Mouse (Mus musculus): ENCODE measurements around the gene Prr9.
A peak's percentile ranks its signal among the peaks of the same experiment; 100 is the strongest.

The Prr9 gene

GRCm38 (mm10) chr3:92123847-92124246 lies at the start of gene Prr9:
Prr9 (minus strand) TSS chr3:92123947.
- no peak for DNase-seq (ENCODE audit: low spot score in 2 of 2)

DNA sequence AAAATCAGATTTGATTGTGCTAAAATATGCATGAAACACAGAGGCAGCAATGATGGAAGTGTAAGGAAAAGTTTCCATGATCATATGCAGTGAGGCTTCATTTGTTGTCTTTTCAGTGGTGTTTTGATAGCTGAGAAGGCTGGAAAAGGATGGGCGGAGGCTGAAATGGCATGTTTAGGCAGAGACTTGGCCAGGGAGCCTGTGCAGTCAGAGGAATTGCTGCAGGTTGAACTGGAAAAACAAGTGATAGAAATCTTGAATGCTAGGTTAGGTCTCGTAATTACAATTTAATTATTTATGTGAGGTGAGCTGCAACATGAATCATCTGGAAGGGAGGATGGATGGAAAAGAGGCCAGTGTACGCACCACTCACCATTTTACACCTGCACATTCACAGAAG lies 46.1 kb upstream of the Prr9 start:
- DNase-seq (ENCODE audit: low spot score in 2 of 2) = no peak

DNA sequence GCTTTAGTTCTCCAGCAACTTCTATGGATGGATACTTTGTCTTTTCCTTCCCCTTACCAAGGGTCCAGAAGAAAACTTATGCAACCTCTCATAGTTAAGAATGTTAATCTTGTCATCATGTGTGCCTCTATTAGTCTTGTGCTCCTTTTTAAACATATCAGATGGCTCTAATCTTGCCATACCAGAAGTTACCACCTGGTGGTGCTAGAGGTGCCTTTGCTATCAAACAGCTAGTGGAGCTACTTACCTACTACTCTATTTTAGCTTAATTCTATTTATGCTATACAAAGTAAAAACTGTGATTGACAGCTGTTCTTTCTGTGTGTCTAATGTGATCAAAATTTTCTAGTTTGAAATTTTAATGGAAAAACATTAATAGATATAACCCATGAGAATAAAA lies 29.6 kb upstream of the Prr9 start:
- peak; percentile 43 to 63 for DNase-seq (ENCODE audit: low spot score in 2 of 2)

DNA sequence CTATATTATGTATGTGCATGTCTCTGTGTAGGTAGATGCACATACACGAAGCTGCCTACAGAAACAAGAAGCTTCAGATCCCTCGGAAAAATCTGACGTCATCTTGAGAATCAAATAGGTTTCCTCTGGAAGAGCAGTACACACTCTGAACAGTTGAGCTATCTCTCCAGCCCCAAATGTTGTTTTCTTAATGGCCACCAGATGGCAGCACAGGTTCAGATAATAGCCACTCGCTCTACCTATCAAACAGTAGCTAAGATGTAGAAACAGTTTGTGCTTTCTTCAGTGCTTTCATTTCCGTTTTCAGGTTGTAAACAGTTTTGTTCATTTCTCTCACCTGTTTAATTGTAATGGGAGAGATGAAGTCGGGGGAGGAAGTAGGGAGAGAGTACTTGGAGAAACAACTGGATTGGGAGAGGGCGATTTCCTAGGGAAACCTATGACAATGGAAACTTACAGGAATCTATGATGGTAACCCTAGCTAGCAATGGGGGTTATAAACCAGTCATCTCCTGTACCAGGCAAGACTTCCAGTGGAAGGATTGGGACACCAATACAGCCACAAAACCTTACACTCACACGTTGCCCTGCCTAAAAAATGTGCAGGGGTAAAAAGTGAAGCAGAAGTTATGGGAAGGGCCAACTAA lies 27.0 kb upstream of the Prr9 start:
- DNase-seq (ENCODE audit: low spot score in 2 of 2) = peak; percentile 79 to 83

DNA sequence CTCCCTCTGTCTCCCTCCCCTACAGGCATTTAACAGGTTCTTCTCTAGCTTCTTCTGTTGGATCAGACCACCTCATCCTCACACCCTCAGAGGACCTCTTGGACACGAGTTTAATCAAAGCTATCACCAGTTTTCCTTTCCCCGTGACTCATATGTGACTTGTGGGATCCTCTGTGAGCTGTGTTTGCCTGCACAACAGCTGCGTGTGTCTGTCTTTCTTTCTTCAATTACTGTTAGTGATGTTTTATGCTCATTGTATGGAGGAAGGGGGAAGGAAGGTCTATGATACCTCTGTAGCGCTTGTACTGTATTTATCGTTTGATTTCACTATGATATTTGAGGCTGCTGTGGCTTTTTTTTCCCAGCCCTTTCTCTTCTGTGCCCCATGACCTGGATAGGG lies 24.2 kb upstream of the Prr9 start:
- DNase-seq (ENCODE audit: low spot score in 2 of 2) = no peak

- no peak for DNase-seq (ENCODE audit: low spot score in 2 of 2)
Measured at GRCm38 (mm10) chr3:92147420-92147819, 23.7 kb upstream of the Prr9 start.

DNA sequence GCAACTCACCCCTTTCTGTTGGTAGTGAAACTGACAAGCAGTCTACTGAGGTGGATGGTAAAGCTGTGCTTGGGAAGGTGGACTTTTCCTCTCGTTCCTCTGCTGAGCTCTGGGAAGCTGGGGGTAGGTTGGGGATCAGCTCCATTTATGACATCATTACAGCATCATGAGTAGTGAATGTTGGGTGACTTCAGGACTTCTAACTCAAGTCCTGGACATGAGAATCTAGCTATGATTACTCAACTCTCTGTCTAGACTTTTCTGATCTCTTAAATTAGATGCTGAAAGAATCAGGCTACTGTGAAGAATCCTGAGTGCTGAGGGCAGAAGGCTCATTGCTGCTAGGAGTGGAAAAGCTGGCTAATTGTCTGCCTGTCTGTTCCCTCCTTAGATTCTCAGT lies 18.9 kb upstream of the Prr9 start, which contains the start of gene Lelp1:
Gene Lelp1 (minus strand): TSS at position 101 of the 400 bp plus-strand sequence.
- no peak for DNase-seq (ENCODE audit: low spot score in 2 of 2)

DNA sequence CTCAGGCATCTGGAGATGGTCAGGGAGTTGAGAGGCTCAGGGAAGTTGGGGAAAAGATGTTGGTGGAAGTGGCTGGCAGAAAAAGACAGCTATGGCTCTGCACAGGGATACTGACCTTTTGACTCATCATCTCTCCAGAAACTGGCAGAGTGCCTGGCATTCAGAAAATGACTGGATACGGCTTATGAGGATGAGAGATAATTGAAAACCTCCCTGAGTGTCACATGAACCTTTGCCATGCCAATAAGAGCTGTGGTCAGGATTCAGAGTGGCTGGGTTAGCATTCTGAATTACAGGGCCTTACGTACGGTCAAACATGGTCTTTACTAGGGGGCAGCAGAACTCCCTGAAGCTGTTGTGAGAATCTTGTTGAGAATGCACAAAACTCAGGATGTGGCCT lies 2.8 kb downstream of the Prr9 start:
- DNase-seq (ENCODE audit: low spot score in 2 of 2) = no peak

DNA sequence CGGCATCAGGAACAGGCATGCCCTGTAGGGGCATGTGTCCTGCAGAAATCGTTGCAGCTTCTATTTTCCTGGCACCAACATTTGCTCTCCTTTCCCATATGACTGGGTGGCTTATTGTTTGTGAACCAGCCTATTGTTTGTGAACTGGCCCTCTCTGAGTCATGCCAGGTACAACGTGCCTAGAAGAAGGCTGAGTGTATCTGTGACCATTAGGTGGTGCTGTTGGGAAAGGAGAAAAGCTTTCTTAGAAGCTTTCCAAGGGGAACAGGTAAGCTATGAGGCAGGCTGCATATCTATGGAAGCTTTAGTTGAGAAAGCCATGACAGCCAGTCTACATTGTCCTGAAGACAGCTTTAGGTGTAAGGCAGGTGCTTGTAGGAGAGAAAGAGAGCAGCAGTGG lies 5.8 kb downstream of the Prr9 start:
- peak in 1 of 2 experiments; percentile 20 for DNase-seq (ENCODE audit: low spot score in 2 of 2)

DNA sequence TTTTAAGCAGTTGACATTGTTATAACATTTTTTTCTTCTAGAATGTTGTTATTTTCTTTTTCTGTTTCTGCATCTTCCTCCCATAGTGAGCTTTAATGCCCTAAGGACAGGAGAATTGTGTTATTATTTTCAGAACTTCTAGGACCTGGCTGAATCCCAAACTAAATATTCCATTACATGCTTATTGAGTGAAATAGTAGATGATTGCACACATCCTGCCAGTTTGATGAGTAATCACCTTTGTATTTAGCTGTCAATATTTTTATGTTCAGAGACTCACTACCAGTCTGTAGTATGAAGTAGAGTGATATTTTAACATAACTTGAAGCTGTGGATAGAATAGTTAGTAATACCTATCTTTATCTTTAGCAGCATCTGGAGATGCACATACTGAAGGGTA lies 12.2 kb downstream of the Prr9 start:
- no peak for DNase-seq (ENCODE audit: low spot score in 2 of 2)

- DNase-seq (ENCODE audit: low spot score in 2 of 2) = no peak
Measured at GRCm38 (mm10) chr3:92110790-92111189, 13.0 kb downstream of the Prr9 start.

GRCm38 (mm10) chr3:92106582-92106981 lies 17.2 kb downstream of the Prr9 start:
- peak; percentile 46 to 62 for DNase-seq (ENCODE audit: low spot score in 2 of 2)

- no peak for DNase-seq (ENCODE audit: low spot score in 2 of 2)
Measured at GRCm38 (mm10) chr3:92083042-92083441, 40.7 kb downstream of the Prr9 start, which contains the start of gene Lor. Lor (minus strand) TSS chr3:92083142.

DNA sequence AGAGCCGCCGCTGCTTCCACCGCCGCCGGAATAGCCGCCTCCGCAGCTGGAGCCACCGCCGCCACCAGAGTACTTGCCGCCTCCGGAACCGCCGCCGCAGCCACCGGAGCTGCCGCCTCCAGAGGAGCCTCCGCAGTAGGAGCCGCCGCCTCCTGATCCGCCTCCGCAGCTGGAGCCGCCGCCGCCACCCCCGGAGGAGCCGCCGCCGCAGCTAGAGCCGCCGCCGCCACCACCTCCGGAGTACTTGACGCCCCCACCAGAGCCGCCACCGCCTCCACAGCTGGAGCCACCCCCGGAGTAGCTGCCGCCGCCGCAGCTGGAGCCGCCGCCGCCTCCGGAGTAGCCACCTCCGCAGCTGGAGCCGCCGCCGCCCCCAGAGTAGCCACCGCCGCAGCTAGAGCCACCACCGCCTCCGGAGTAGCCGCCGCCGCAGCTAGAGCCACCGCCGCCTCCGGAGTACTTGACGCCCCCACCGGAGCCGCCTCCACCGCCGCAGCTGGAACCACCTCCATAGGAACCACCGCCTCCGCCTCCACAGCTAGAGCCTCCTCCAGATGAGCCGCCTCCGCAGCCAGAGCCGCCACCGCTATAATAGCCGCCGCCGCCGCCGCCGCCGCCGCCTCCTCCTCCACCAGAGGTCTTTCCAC lies 42.3 kb downstream of the Prr9 start:
- DNase-seq (ENCODE audit: low spot score in 2 of 2) = peak; percentile 47 to 68

GRCm38 (mm10) chr3:92080462-92081284 lies 43.1 kb downstream of the Prr9 start:
- DNase-seq (ENCODE audit: low spot score in 2 of 2) = peak; percentile 75 to 78
